Mouse (Mus musculus) embryonic facial prominence, embryonic 12.5 days (tissue): ENCODE data around the gene Etv1. TPM values are rescaled to one million over a fixed set of nuclear protein-coding genes. Genes with fewer than 3 reads are reported as not detected.

Experiments used
- ATAC-seq: fragments of 200-750 bp; cut with Nextera tagmentation; 2 replicates; pipeline ENCODE4 v1.8.0; 2017; ENCODE audit not compliant: insufficient number of reproducible peaks, insufficient read depth, low FRiP score, low TSS enrichment
- H3K27ac ChIP-seq: fragments of 300-500 bp; sonication (generic); 2 replicates; pipeline ENCODE4 v1.5.1; 2016; ENCODE audit warnings: mild to moderate bottlenecking
- H3K27me3 ChIP-seq: fragments of 300-500 bp; sonication (generic); 2 replicates; pipeline ENCODE4 v1.6.1; 2016; ENCODE audit warnings: mild to moderate bottlenecking, moderate library complexity
- H3K36me3 ChIP-seq: fragments of 300-500 bp; sonication (generic); 2 replicates; pipeline ENCODE4 v1.6.1; 2016; ENCODE audit warnings: mild to moderate bottlenecking
- H3K4me1 ChIP-seq: fragments of 300-500 bp; sonication (generic); 2 replicates; pipeline ENCODE4 v1.6.1; 2016
- H3K4me2 ChIP-seq: fragments of 300-500 bp; sonication (generic); replicated peaks from 2 replicates; pipeline ENCODE4 v1.6.1; 2016; ENCODE audit warnings: mild to moderate bottlenecking, moderate library complexity
- H3K4me3 ChIP-seq: fragments of 300-500 bp; sonication (generic); 2 replicates; pipeline ENCODE4 v1.5.1; 2016; ENCODE audit warnings: mild to moderate bottlenecking
- H3K9ac ChIP-seq: fragments of 300-500 bp; sonication (generic); 2 replicates; pipeline ENCODE4 v1.6.1; 2016; ENCODE audit warnings: mild to moderate bottlenecking, moderate library complexity
- H3K9me3 ChIP-seq: fragments of 300-500 bp; sonication (generic); 2 replicates; pipeline ENCODE4 v1.6.1; 2016; ENCODE audit warnings: mild to moderate bottlenecking, moderate library complexity
- WGBS: fragments of 180-500 bp; shearing (Covaris S2); methylation state at CpG from one replicate; pipeline ENCODE4 v1.1.7; 2016; 5-methylcytosine and 5-hydroxymethylcytosine counted together
- polyA plus RNA-seq: library from polyadenylated mRNA; unstranded; fragments of >200 nt; fragmentation: Nextera tagmentation; extraction: Ambion mirVana; gene quantifications from 2 replicates; pipeline ENCODE4 v1.2.1, GENCODE M21; 2016

Gene Etv1
- polyA plus RNA-seq, 1 experiment from 2014 or later: 23.2 TPM

DNA sequence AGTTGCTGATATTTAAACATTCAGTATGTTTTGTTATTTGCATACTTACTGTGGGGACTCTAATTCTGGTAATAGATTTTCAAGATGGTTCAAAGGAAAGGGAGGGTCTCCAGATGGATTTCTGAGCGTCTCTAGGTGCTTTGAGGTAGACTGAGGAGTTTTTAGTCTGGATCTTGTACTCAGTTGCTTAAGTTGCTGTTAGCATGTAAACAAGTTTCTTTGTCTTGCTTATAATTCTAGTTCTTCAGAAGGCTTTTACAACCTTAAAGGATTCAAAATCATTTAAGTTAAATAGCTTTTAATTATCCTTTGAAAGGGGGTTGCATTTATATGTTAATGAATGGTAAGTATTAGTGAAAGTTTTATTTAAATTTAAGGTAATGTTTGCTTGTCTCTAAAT lies 5.0 kb downstream of the Etv1 start:
- no peak overlapping the region for H3K4me2 ChIP-seq
- 13% methylated on average over 1 of the region's 1 CpGs for WGBS
- H3K9me3 ChIP-seq: no peaks in the 10 kb centered on the region
- ATAC-seq: no peak
- no peak overlapping the region for H3K27ac ChIP-seq
- H3K9ac ChIP-seq: no peak overlapping the region
- peaks cover 12% of the 10 kb centered on the region for H3K4me1 ChIP-seq
- H3K27me3 ChIP-seq: no peaks in the 10 kb centered on the region
- no peaks in the 10 kb centered on the region for H3K36me3 ChIP-seq
- no peak overlapping the region for H3K4me3 ChIP-seq

DNA sequence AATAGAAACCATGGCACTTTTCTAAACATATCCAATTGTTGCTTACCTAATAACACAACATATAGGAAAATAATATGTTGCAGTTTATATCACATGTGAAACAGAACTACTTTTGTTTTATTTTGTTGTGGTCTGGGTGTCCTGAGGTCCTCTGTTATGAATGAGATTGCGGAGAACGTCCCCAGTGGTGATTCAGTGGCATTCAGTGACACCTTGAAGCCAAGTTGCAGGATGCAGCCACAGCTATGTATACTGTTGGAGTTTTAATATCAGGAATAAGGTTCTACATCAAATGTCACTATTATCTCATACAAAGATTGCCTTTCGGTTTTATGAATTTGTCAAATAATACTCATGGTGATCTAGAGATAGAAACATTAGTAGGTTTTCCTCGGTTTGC lies 7.4 kb downstream of the Etv1 start:
- no peak overlapping the region for H3K4me3 ChIP-seq
- H3K9ac ChIP-seq: no peak overlapping the region
- no peaks in the 10 kb centered on the region for H3K36me3 ChIP-seq
- no peaks in the 10 kb centered on the region for H3K9me3 ChIP-seq
- H3K27ac ChIP-seq: no peak overlapping the region
- H3K4me1 ChIP-seq: peaks cover 12% of the 10 kb centered on the region
- WGBS: 85% methylated on average over 4 of the region's 4 CpGs
- H3K27me3 ChIP-seq: no peaks in the 10 kb centered on the region
- H3K4me2 ChIP-seq: no peak overlapping the region
- ATAC-seq: no peak

DNA sequence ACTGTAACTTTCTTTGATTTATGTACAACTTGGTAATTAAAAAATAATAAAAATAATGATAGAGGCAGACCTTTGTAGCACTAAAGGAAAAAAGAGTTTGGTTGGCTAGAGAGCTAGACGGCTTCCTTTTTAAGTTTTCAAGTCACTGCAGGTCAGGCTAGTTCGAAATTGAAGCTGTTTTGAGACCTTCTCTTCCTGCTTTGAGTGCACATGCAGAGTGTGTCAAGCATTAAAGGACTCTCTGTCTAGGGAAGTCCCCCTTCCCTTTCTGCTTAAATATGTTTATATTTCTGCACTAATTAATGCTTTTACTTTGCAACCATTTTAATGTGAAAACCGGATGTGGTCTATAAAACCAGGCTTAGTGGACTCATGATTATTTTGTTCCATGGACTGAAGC lies 8.5 kb downstream of the Etv1 start:
- H3K4me1 ChIP-seq: peaks cover 12% of the 10 kb centered on the region
- no peak overlapping the region for H3K4me2 ChIP-seq
- no peak overlapping the region for H3K9ac ChIP-seq
- no peak overlapping the region for H3K27ac ChIP-seq
- no peaks in the 10 kb centered on the region for H3K9me3 ChIP-seq
- no peaks in the 10 kb centered on the region for H3K36me3 ChIP-seq
- no peak overlapping the region for H3K4me3 ChIP-seq
- WGBS: 28% methylated on average over 3 of the region's 3 CpGs
- H3K27me3 ChIP-seq: no peaks in the 10 kb centered on the region
- no peak for ATAC-seq

GRCm38 (mm10) chr12:38788621-38789020 lies 9.4 kb downstream of the Etv1 start:
- Histone ChIP-seq H3K9ac (no peak overlapping the region), H3K36me3 (no peaks in the 10 kb centered on the region), H3K4me2 (0 out of 2 replicates have a peak overlapping the region, but pooled peaks have one; percentile 11), H3K4me1 (peaks cover 7% of the 10 kb centered on the region), H3K9me3 (no peaks in the 10 kb centered on the region), H3K27ac (no peak overlapping the region), H3K4me3 (no peak overlapping the region), H3K27me3 (no peaks in the 10 kb centered on the region)
- WGBS: 15% methylated on average over 6 of the region's 6 CpGs
- no peak for ATAC-seq

DNA sequence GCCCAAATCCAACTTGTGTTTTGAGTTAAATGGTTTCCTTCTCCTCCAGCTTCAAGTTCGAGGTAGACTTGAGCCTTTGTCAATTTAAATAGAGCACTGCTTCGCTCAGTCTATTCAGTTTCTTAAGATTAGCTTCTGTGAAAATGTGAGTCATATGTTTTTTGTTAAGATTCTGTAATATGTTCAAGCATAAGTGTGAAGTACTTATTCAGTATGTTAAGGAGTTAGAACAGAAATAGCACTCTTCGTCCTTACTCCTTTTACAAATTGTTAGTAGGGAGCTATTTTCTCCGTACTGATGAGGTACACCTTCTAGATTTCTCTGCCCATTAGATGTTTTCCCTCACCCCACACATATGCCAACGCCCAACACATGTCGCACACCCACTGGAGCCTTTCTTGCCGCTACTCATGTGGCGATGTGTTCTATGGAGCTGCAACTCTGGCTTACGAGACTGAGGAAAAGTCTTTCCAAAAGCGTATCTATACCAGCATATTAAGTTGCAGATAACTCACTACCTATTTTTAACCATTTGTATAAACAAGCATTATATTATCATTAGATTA lies 10.7 kb downstream of the Etv1 start:
- no peaks in the 10 kb centered on the region for H3K36me3 ChIP-seq
- WGBS: 72% methylated on average over 10 of the region's 10 CpGs

GRCm38 (mm10) chr12:38793076-38793475 lies 13.9 kb downstream of the Etv1 start:
- WGBS: 71% methylated on average over 4 of the region's 4 CpGs
- ATAC-seq: no peak
- Histone ChIP-seq H3K9me3 (no peaks in the 10 kb centered on the region), H3K4me3 (no peak overlapping the region), H3K4me2 (no peak overlapping the region), H3K27me3 (no peaks in the 10 kb centered on the region), H3K9ac (no peak overlapping the region), H3K36me3 (no peaks in the 10 kb centered on the region), H3K4me1 (peaks cover 9% of the 10 kb centered on the region), H3K27ac (no peak overlapping the region)

More for the DNA sequence above, 10.7 kb downstream of the Etv1 start:
- Histone ChIP-seq H3K4me3 (no peak overlapping the region), H3K4me1 (peaks cover 9% of the 10 kb centered on the region), H3K9me3 (no peaks in the 10 kb centered on the region), H3K9ac (no peak overlapping the region), H3K4me2 (no peak overlapping the region), H3K27me3 (no peaks in the 10 kb centered on the region), H3K27ac (no peak overlapping the region)
- no peak for ATAC-seq

- H3K36me3 ChIP-seq: no peaks in the 10 kb centered on the region
- H3K27me3 ChIP-seq: no peaks in the 10 kb centered on the region
- no peak overlapping the region for H3K4me3 ChIP-seq
- no peak overlapping the region for H3K4me2 ChIP-seq
- H3K9ac ChIP-seq: no peak overlapping the region
- no peak for ATAC-seq
- no peak overlapping the region for H3K27ac ChIP-seq
- peaks cover 4% of the 10 kb centered on the region; the same call in 1 of the 2 replicates for H3K4me1 ChIP-seq
- H3K9me3 ChIP-seq: no peaks in the 10 kb centered on the region
- WGBS: 29% methylated on average over 2 of the region's 2 CpGs
These were observed 14.5 kb downstream of the Etv1 start for GRCm38 (mm10) chr12:38793697-38794096.

DNA sequence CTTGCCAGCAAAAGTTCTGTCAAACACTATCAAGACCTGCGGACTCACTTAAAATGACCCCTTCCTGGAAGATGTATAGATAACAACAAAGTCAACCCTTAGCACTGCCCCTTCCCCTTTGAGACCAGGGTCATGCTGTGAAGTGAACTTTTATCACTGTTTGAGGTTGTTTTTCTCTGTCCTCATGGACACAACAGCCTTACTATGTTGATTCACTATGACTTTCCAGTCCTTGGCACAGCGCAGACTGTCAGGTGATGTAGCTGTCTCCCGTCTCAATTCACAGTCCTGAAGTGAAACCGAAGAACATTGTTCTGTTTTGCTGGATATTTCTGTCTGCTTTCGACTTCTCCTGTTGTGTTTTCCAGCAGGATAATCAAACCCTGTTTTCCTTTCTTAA lies 27.9 kb downstream of the Etv1 start:
- no peak for ATAC-seq
- 66% methylated on average over 5 of the region's 5 CpGs for WGBS
- Histone ChIP-seq H3K4me3 (no peak overlapping the region), H3K27ac (no peak overlapping the region), H3K36me3 (no peaks in the 10 kb centered on the region), H3K4me1 (no peaks in the 10 kb centered on the region), H3K9me3 (no peaks in the 10 kb centered on the region), H3K9ac (no peak overlapping the region), H3K27me3 (no peaks in the 10 kb centered on the region), H3K4me2 (no peak overlapping the region)

DNA sequence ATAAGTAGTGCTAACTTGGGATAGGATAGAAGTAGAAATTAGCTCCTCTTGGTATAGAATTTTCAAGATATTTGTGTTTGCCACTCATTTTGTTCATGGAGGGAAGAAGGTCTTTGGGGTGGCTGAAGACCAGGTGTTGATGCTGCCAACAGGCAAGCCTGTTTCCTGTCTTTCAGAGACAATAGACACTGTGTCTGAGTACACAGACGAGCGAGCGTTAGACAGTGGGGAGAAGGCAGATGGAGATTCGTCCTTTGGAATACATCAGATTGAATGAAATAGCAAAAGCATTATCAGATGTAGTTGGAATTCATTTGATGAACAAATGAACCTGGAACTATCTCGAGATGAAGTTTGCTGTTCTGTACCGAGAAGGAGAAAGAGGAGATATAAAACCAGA lies 33.2 kb downstream of the Etv1 start:
- WGBS: 66% methylated on average over 6 of the region's 6 CpGs
- H3K4me3 ChIP-seq: no peak overlapping the region
- no peak for ATAC-seq
- no peaks in the 10 kb centered on the region for H3K4me1 ChIP-seq
- no peaks in the 10 kb centered on the region for H3K27me3 ChIP-seq
- H3K4me2 ChIP-seq: no peak overlapping the region
- no peak overlapping the region for H3K9ac ChIP-seq
- H3K9me3 ChIP-seq: no peaks in the 10 kb centered on the region
- H3K36me3 ChIP-seq: no peaks in the 10 kb centered on the region
- H3K27ac ChIP-seq: no peak overlapping the region

DNA sequence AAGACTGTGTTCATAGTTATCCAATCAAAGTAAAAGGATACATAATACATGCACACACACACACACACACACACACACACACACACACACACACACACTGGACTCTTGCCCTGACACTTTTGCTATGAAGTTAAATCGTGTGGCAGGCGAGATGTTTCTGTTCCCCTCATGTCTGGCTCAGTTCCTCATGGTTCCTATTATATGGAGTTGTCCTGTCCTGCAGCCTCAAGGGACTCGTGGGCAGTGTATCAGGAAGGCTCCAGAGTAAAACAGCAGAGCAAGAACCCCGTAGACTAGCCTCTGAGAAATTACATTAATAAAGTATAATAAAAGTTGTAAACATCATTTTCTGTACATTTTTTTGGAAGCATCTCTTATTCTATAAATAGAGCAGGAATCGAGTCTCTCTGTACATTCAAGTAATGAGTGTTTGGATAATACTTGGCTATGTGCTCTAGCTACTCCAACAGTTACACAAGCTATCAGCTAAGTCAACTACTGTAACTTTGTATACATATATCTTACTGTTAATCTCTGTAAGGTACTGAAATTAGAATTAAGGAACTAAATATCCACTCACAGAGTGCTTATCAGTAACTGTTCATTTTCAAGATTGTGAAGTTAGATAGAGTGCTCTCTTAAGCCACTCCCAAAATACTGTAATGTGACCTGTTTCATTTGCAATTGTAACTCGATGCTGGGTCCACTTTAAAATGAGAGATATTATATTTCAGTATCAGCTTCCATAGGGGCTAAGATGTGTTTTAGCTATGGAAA lies 35.0 kb downstream of the Etv1 start:
- Histone ChIP-seq H3K27ac (no peak overlapping the region), H3K4me1 (no peaks in the 10 kb centered on the region), H3K27me3 (no peaks in the 10 kb centered on the region), H3K36me3 (no peaks in the 10 kb centered on the region), H3K9me3 (no peaks in the 10 kb centered on the region), H3K9ac (no peak overlapping the region), H3K4me2 (no peak overlapping the region), H3K4me3 (no peak overlapping the region)
- WGBS: 54% methylated on average over 6 of the region's 6 CpGs
- no peak for ATAC-seq

DNA sequence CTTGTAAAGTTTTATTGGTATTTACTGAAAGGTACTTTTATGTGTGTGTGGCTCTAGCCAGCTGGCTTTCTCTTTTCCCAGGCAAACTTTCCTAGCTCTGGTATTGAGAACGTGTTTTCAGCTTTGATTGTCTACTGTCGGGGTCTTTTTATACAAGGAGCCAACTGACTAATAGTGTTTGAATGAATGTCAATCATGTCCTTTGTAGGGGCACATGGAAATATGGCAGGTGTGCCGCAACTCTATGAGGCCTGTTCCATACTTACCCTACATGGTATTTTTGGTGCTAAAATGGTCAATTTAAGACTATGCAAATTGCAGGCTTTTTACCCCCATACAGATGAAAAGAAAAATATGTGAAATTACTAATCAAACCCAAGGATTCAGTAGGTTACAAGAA lies 37.1 kb downstream of the Etv1 start:
- Histone ChIP-seq H3K9ac (no peak overlapping the region), H3K27ac (no peak overlapping the region), H3K9me3 (no peaks in the 10 kb centered on the region), H3K27me3 (no peaks in the 10 kb centered on the region), H3K4me1 (no peaks in the 10 kb centered on the region), H3K4me3 (no peak overlapping the region), H3K4me2 (no peak overlapping the region), H3K36me3 (no peaks in the 10 kb centered on the region)
- ATAC-seq: no peak
- WGBS: 72% methylated on average over 3 of the region's 3 CpGs

DNA sequence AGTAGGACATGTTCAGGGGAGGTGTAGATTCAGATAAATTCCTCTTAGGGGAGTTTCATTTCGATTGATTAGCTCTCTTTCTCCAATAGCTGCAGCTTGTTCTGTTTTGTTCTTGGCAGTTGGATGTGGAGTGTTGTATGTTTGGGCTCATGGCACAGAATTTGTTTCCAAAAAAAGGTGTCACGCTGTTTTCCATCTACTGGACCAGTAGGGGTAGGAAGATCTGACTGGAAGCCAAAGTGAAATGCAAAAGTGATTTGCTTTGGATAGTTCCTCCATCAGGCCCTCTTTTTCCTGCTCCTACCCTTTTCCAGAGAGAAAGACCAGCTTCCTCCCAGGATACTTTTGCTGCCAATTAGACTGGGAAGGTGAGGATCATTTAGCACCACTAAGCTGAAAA lies 39.1 kb downstream of the Etv1 start:
- Histone ChIP-seq H3K27ac (no peak overlapping the region), H3K4me2 (no peak overlapping the region), H3K4me3 (no peak overlapping the region), H3K27me3 (no peaks in the 10 kb centered on the region), H3K9me3 (no peaks in the 10 kb centered on the region), H3K9ac (no peak overlapping the region), H3K4me1 (no peaks in the 10 kb centered on the region), H3K36me3 (no peaks in the 10 kb centered on the region)
- no peak for ATAC-seq
- 87% methylated on average over 2 of the region's 2 CpGs for WGBS
